Mouse (Mus musculus) cerebellum, adult 2 months (tissue): ENCODE data around the gene Lpin3. TPM values are rescaled to one million over a fixed set of nuclear protein-coding genes. Genes with fewer than 3 reads are reported as not detected.
A peak's percentile ranks its signal among the peaks of the same experiment; 100 is the strongest.

Experiments used
- DNase-seq, 2 experiments: peaks; one replicate each; pipeline ENCODE4 v3.0.0; 2021
- H3K27ac ChIP-seq: fragments of 200-500 bp; 2 replicates; pipeline ENCODE4 v1.5.1; 2012; ENCODE audit warnings: low read length, control low read depth, inconsistent platforms; ENCODE audit not compliant: insufficient read depth
- H3K27me3 ChIP-seq: fragments of 200-500 bp; 2 replicates; pipeline ENCODE4 v1.6.1; 2012; ENCODE audit warnings: inconsistent platforms, mild to moderate bottlenecking, low read length, moderate library complexity; ENCODE audit not compliant: control insufficient read depth, insufficient read depth
- H3K4me1 ChIP-seq: fragments of 200-500 bp; 2 replicates; pipeline ENCODE4 v1.6.1; 2011; ENCODE audit warnings: low read length; ENCODE audit not compliant: control insufficient read depth, insufficient read depth
- H3K4me3 ChIP-seq: fragments of 200-500 bp; replicated peaks from 2 replicates; pipeline ENCODE3; 2011; ENCODE audit warnings: mild to moderate bottlenecking, low read depth, low read length, control low read depth; ENCODE audit not compliant: insufficient read depth
- CTCF ChIP-seq: fragments of 200-500 bp; IDR thresholded peaks from 2 replicates; pipeline ENCODE4 v1.5.1; 2011; ENCODE audit warnings: low read depth, mild to moderate bottlenecking, control low read depth, low read length, moderate library complexity, borderline replicate concordance; ENCODE audit not compliant: insufficient read depth
- POLR2A ChIP-seq: fragments of 200-500 bp; IDR thresholded peaks from 2 replicates; pipeline ENCODE4 v1.6.1; 2011; ENCODE audit warnings: low read length, control low read depth, borderline replicate concordance; ENCODE audit not compliant: insufficient read depth
- WGBS: fragments of 180-500 bp; shearing (Covaris S2); methylation state at CpG from one replicate; pipeline ENCODE4 v1.1.7; 2018; 5-methylcytosine and 5-hydroxymethylcytosine counted together
- polyA plus RNA-seq: library from polyadenylated mRNA; depleted of rRNA; stranded (reverse); fragments of >200 nt; gene quantifications from 2 replicates; pipeline ENCODE4 v1.2.3, GENCODE M21; 2012

The Lpin3 gene
- polyA plus RNA-seq, 1 experiment: 2.3 TPM

GRCm38 (mm10) chr2:160911558-160912201 is 31.2 kb downstream of the Lpin3 start:
- WGBS: 1% methylated on average over 60 of the region's 64 CpGs
- peak; percentile 42 to 54 for DNase-seq
- peak; percentile 44; the same call in 1 of the 2 replicates for TF ChIP-seq POLR2A
- TF ChIP-seq CTCF: no peak
- H3K27ac ChIP-seq: peak overlapping the region; percentile 94
- H3K4me1 ChIP-seq: peaks cover 56% of the 10 kb centered on the region
- peak overlapping the region; percentile 60 for H3K4me3 ChIP-seq
- no peaks in the 10 kb centered on the region for H3K27me3 ChIP-seq

GRCm38 (mm10) chr2:160912231-160912671 is 31.8 kb downstream of the Lpin3 start, which contains the start of gene Emilin3:
TSS of gene Emilin3 (minus strand) at chr2:160912328.
- WGBS: 11% methylated on average over 46 of the region's 46 CpGs
- peak within 1 kb of the TSS; percentile 60 for H3K4me3 ChIP-seq
- peak within 1 kb of the TSS; percentile 94 for H3K27ac ChIP-seq
- peaks cover 56% of the 10 kb centered on the region for H3K4me1 ChIP-seq
- DNase-seq: no peak
- TF ChIP-seq CTCF (no peak), POLR2A (no peak)
- H3K27me3 ChIP-seq: no peaks in the 10 kb centered on the region

GRCm38 (mm10) chr2:160914656-160915055 is 34.2 kb downstream of the Lpin3 start:
- peak in 1 of 2 experiments; percentile 32 for DNase-seq
- Histone ChIP-seq H3K27me3 (no peaks in the 10 kb centered on the region), H3K4me1 (peaks cover 39% of the 10 kb centered on the region), H3K4me3 (no peak overlapping the region), H3K27ac (peak overlapping the region; percentile 96)
- 28% methylated on average over 9 of the region's 9 CpGs for whole genome bisulfite sequencing
- no peak for TF ChIP-seq CTCF
- no peak for TF ChIP-seq POLR2A

- TF ChIP-seq CTCF (no peak), POLR2A (no peak)
- peak; percentile 61 to 80 for DNase-seq
- 17% methylated on average over 13 of the region's 13 CpGs for WGBS
- H3K27ac ChIP-seq: peak overlapping the region; percentile 96
- H3K27me3 ChIP-seq: no peaks in the 10 kb centered on the region
- peaks cover 42% of the 10 kb centered on the region for H3K4me1 ChIP-seq
- H3K4me3 ChIP-seq: no peak overlapping the region
These were observed 35.5 kb downstream of the Lpin3 start for GRCm38 (mm10) chr2:160915821-160916610.

DNA sequence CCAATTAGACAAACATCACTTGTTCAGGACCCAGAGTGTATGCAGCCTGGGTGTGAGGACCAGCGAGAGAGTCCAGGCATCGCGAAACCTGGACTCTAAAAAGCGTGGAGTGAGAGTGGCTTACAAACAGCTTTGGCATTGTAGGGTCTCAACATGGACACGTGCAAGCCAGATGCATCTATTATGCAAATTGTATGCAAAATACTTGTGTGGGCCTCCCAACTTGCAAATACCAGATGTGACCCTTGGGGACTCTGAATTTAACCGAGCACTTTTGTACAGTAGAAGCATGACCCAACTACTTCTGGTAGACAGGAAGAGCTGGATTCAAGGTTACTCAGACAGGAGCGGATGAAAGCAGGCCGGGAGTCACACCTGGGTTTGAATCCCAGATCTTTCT is 36.2 kb downstream of the Lpin3 start:
- H3K4me3 ChIP-seq: no peak overlapping the region
- peaks cover 37% of the 10 kb centered on the region for H3K4me1 ChIP-seq
- peak overlapping the region; percentile 96 for H3K27ac ChIP-seq
- no peaks in the 10 kb centered on the region for H3K27me3 ChIP-seq
- no peak for DNase-seq
- TF ChIP-seq CTCF (no peak), POLR2A (no peak)
- 68% methylated on average over 8 of the region's 8 CpGs for WGBS

- TF ChIP-seq POLR2A: no peak
- no peak for TF ChIP-seq CTCF
- peak overlapping the region; percentile 96 for H3K27ac ChIP-seq
- 67% methylated on average over 3 of the region's 3 CpGs for WGBS
These were observed 36.8 kb downstream of the Lpin3 start for GRCm38 (mm10) chr2:160917313-160917712.

GRCm38 (mm10) chr2:160918154-160918929 is 37.9 kb downstream of the Lpin3 start:
- H3K27ac ChIP-seq: no peak overlapping the region
- no peaks in the 10 kb centered on the region for H3K27me3 ChIP-seq
- WGBS: 83% methylated on average over 8 of the region's 8 CpGs
- H3K4me3 ChIP-seq: no peak overlapping the region
- TF ChIP-seq POLR2A (no peak), CTCF (no peak)
- peaks cover 37% of the 10 kb centered on the region for H3K4me1 ChIP-seq
- DNase-seq: no peak

More at GRCm38 (mm10) chr2:160917313-160917712, 36.8 kb downstream of the Lpin3 start:
- H3K4me3 ChIP-seq: no peak overlapping the region
- H3K4me1 ChIP-seq: peaks cover 37% of the 10 kb centered on the region
- H3K27me3 ChIP-seq: no peaks in the 10 kb centered on the region
- peak; percentile 39 to 64 for DNase-seq

- WGBS: 90% methylated on average over 2 of the region's 2 CpGs
- Histone ChIP-seq H3K4me1 (peaks cover 37% of the 10 kb centered on the region), H3K4me3 (no peak overlapping the region), H3K27me3 (no peaks in the 10 kb centered on the region), H3K27ac (no peak overlapping the region)
- TF ChIP-seq POLR2A (no peak), CTCF (no peak)
- no peak for DNase-seq
These were observed 38.4 kb downstream of the Lpin3 start for GRCm38 (mm10) chr2:160918930-160919215.
